Mouse (Mus musculus) ES-Bruce4 (cell line): Measurements from ENCODE around the gene Dok3. TPM values are rescaled to one million over a fixed set of nuclear protein-coding genes. Genes with fewer than 3 reads are reported as not detected.

Experiments used
- H3K27ac ChIP-seq: 2 replicates; pipeline ENCODE4 v1.5.1; 2012; ENCODE audit warnings: low read length, inconsistent platforms; ENCODE audit not compliant: insufficient read depth
- H3K27me3 ChIP-seq: 2 replicates; pipeline ENCODE4 v1.6.1; 2012; ENCODE audit warnings: mild to moderate bottlenecking, low read length, inconsistent platforms; ENCODE audit not compliant: control insufficient read depth, poor library complexity, insufficient read depth, severe bottlenecking
- H3K36me3 ChIP-seq: 2 replicates; pipeline ENCODE4 v1.6.1; 2012; ENCODE audit warnings: inconsistent platforms, mild to moderate bottlenecking, low read length, moderate library complexity; ENCODE audit not compliant: control insufficient read depth, poor library complexity, insufficient read depth, severe bottlenecking
- H3K4me1 ChIP-seq: one replicate; pipeline ENCODE4 v1.8.1; 2011; ENCODE audit warnings: low read length; ENCODE audit not compliant: control insufficient read depth, insufficient read depth
- H3K4me3 ChIP-seq: 2 replicates; pipeline ENCODE4 v1.5.1; 2011; ENCODE audit warnings: low read depth, mild to moderate bottlenecking, low read length
- H3K9ac ChIP-seq: 2 replicates; pipeline ENCODE4 v1.6.1; 2012; ENCODE audit warnings: low read depth, mild to moderate bottlenecking, inconsistent platforms; ENCODE audit not compliant: poor library complexity, severe bottlenecking
- H3K9me3 ChIP-seq: replicated peaks from 2 replicates; pipeline ENCODE4 v1.6.1; 2012; ENCODE audit warnings: mild to moderate bottlenecking, low read length, inconsistent platforms; ENCODE audit not compliant: control insufficient read depth, poor library complexity, insufficient read depth, severe bottlenecking
- CTCF ChIP-seq: IDR thresholded peaks from one replicate; pipeline ENCODE4 v1.8.1; 2011; ENCODE audit warnings: low read depth, low read length
- EP300 ChIP-seq: IDR thresholded peaks from 2 replicates; pipeline ENCODE4 v1.6.1; 2011; ENCODE audit warnings: low read depth, low read length; ENCODE audit not compliant: insufficient read depth
- POLR2A ChIP-seq: IDR thresholded peaks from one replicate; pipeline ENCODE4 v1.8.1; 2011; ENCODE audit warnings: low read length; ENCODE audit not compliant: insufficient read depth
- polyA plus RNA-seq: library from polyadenylated mRNA; stranded (reverse); fragments of >200 nt; gene quantifications from 2 replicates; pipeline ENCODE4 v1.2.4, GENCODE M21; 2011; ENCODE audit warnings: low read depth; ENCODE audit not compliant: missing spikeins, insufficient read depth, insufficient read length

Gene Dok3
- polyA plus RNA-seq, 1 experiment: 0.39 TPM

DNA sequence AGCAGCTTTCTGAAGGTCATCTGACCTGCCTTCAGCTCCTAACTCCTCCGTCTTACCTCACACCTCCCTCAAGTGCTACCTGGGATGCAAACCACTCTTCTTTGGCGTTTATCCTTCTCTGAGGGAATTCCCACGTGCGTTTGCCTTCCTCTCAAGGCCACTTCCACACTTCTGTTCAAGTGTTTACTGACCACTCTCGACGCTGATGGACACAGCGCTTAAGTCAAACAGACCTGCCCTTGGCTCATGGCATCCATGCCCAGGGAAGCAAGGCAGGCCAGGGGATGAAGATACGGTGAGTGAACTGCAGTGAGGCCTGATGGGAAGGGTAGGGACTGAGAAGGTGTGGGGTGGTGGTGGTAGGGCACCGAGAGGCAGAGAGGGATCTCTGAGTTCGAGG, 28.5 kb downstream of the Dok3 start:
- Histone ChIP-seq H3K9me3 (no peaks in the 10 kb centered on the region), H3K9ac (no peak overlapping the region), H3K27me3 (no peaks in the 10 kb centered on the region), H3K27ac (no peak overlapping the region), H3K36me3 (peaks cover 20% of the 10 kb centered on the region), H3K4me3 (no peak overlapping the region), H3K4me1 (no peaks in the 10 kb centered on the region)
- TF ChIP-seq CTCF (no peak), POLR2A (no peak), EP300 (no peak)

DNA sequence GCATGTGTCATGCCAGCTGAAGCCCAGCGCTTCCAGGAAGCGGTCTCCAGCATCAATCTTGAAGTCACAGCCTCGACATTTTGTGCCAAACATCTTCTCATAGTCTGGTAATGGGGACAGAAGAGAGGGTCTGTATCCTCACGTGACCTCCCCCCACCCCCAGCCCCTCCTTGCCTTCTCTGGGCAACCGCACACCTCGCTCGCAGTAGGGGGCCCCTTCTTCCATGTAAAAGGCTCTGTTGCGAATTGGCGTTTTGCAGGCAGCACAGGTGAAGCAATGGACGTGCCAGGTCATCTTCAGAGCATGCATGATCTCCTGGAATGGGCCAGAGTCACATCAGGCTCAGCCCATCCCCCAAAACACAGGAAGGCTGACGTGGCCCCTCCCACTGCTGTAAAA, 30.2 kb downstream of the Dok3 start:
- TF ChIP-seq POLR2A: no peak
- no peak for TF ChIP-seq EP300
- no peak for TF ChIP-seq CTCF
- H3K9ac ChIP-seq: no peak overlapping the region
- H3K27ac ChIP-seq: no peak overlapping the region
- H3K4me3 ChIP-seq: no peak overlapping the region
- no peaks in the 10 kb centered on the region for H3K27me3 ChIP-seq
- H3K36me3 ChIP-seq: peaks cover 13% of the 10 kb centered on the region
- H3K4me1 ChIP-seq: no peaks in the 10 kb centered on the region
- no peaks in the 10 kb centered on the region for H3K9me3 ChIP-seq

- Histone ChIP-seq H3K9ac (no peak overlapping the region), H3K9me3 (no peaks in the 10 kb centered on the region), H3K4me3 (no peak overlapping the region), H3K4me1 (no peaks in the 10 kb centered on the region), H3K27ac (no peak overlapping the region), H3K27me3 (no peaks in the 10 kb centered on the region), H3K36me3 (no peaks in the 10 kb centered on the region)
- TF ChIP-seq CTCF: no peak
- TF ChIP-seq POLR2A: no peak
- no peak for TF ChIP-seq EP300
These were observed 32.4 kb downstream of the Dok3 start for GRCm38 (mm10) chr13:55496661-55497060.

DNA sequence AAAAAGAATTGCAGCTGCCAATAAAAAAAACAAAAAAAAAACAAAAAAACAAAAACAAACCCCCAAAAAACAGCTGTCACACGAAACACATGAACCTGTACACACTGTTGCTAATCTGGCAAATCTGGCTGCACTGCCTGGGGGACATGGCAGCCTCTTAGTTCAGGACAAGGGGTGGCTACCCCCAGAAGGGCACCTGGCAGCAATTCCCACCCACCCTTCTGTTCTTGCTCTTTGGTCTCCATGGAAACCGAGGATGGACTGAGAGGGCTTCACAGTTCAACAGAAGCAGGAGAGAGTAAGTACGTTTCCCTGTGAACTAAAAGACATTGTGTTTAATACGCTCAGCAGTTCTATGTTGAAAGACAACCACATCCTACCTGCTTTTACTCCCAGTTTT, 33.4 kb downstream of the Dok3 start:
- H3K27ac ChIP-seq: no peak overlapping the region
- no peaks in the 10 kb centered on the region for H3K9me3 ChIP-seq
- no peak overlapping the region for H3K4me3 ChIP-seq
- no peaks in the 10 kb centered on the region for H3K36me3 ChIP-seq
- H3K27me3 ChIP-seq: no peaks in the 10 kb centered on the region
- H3K4me1 ChIP-seq: no peaks in the 10 kb centered on the region
- no peak for TF ChIP-seq CTCF
- no peak for TF ChIP-seq POLR2A
- no peak for TF ChIP-seq EP300
- H3K9ac ChIP-seq: no peak overlapping the region

DNA sequence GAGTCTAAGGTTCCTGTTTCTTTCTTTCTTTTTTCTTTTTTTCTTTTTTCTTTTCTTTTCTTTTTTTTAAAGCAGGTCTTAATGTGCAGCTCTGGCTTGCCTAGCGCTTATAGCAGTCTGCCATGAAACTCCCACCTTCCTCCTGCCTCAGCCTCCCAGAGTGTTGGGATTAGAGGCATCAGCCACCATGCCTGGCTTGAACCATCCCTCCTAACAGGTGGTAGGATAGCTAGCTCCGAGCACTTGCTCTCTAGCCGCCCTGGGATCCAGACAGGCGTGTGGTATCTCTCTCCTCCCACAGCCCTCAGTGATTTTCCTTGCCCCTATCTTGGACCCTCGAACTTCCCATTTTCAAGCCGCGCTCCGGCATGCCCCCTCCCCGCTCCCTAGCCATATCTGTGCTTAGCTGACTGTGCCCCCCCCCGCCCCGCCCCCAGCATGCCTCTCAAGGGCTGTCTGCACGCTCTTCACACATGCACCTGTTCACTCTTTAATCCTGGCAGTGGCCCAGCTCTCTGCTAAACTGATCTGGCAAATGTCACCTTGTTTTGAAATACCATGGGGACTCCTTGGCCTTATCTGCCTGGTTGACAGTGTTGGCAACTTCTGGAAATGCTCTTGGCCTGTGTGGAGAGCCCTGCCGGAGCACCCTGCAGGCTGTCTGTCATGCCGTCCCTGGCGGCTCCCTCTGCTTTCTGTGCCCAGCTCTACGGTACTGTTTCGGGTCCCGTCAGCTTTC, 34.0 kb downstream of the Dok3 start:
- Histone ChIP-seq H3K9ac (no peak overlapping the region), H3K36me3 (no peaks in the 10 kb centered on the region), H3K9me3 (no peaks in the 10 kb centered on the region), H3K27ac (no peak overlapping the region), H3K4me3 (no peak overlapping the region), H3K27me3 (no peaks in the 10 kb centered on the region), H3K4me1 (no peaks in the 10 kb centered on the region)
- TF ChIP-seq POLR2A: no peak
- no peak for TF ChIP-seq EP300
- TF ChIP-seq CTCF: no peak

DNA sequence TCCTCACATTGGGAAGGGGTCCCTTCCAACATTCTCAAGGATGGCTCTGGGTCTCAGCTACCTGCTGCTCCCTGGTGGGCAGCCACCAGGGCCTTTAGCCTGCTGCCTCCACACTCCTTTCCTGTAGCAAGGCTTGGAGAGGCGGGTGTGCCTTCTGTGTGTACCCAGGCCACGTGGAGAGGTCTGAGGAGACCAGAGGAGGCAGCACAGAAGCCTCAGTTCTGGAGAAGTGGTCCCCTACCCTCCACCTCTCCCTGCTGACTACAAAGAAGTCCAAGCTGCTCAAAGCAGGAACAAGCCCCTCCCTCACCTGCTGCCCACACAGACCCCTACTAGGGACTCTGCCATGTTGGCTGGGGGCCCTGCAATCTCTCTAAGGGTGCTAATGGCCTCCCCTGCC, 34.8 kb downstream of the Dok3 start:
- Histone ChIP-seq H3K27ac (no peak overlapping the region), H3K4me1 (no peaks in the 10 kb centered on the region), H3K4me3 (no peak overlapping the region), H3K36me3 (no peaks in the 10 kb centered on the region), H3K27me3 (no peaks in the 10 kb centered on the region), H3K9me3 (no peaks in the 10 kb centered on the region), H3K9ac (no peak overlapping the region)
- TF ChIP-seq CTCF (no peak), EP300 (no peak), POLR2A (no peak)
